Mouse (Mus musculus) stomach, embryonic 16.5 days (tissue): ENCODE measurements around the gene Crtac1. TPM values are rescaled to one million over a fixed set of nuclear protein-coding genes. Genes with fewer than 3 reads are reported as not detected.
A peak's percentile ranks its signal among the peaks of the same experiment; 100 is the strongest.

ENCODE experiments used
- ATAC-seq: fragments of 200-750 bp; cut with Nextera tagmentation; 2 replicates; pipeline ENCODE4 v1.8.0; 2017; ENCODE audit warnings: moderate number of reproducible peaks, moderate TSS enrichment; ENCODE audit not compliant: insufficient read depth, low FRiP score
- H3K27ac ChIP-seq: fragments of 300-500 bp; sonication (generic); 2 replicates; pipeline ENCODE4 v1.5.1; 2014; ENCODE audit warnings: low read length
- H3K27me3 ChIP-seq: fragments of 300-500 bp; sonication (generic); 2 replicates; pipeline ENCODE4 v1.6.1; 2014; ENCODE audit warnings: low read length, control low read depth, mixed read lengths; ENCODE audit not compliant: control insufficient read depth, insufficient read depth
- H3K36me3 ChIP-seq: fragments of 300-500 bp; sonication (generic); 2 replicates; pipeline ENCODE4 v1.6.1; 2014; ENCODE audit warnings: low read length; ENCODE audit not compliant: control insufficient read depth, insufficient read depth
- H3K4me1 ChIP-seq: fragments of 300-500 bp; sonication (generic); 2 replicates; pipeline ENCODE4 v1.6.1; 2014; ENCODE audit warnings: low read length, control low read depth, mixed read lengths; ENCODE audit not compliant: control insufficient read depth, insufficient read depth
- H3K4me2 ChIP-seq: fragments of 300-500 bp; sonication (generic); 2 replicates; pipeline ENCODE4 v1.6.1; 2014; ENCODE audit warnings: low read depth, low read length, mixed read lengths
- H3K4me3 ChIP-seq: fragments of 300-500 bp; sonication (generic); replicated peaks from 2 replicates; pipeline ENCODE4 v1.5.1; 2014; ENCODE audit warnings: mild to moderate bottlenecking, low read length
- H3K9ac ChIP-seq: fragments of 300-500 bp; sonication (generic); 2 replicates; pipeline ENCODE4 v1.6.1; 2014; ENCODE audit warnings: low read length
- H3K9me3 ChIP-seq: fragments of 300-500 bp; sonication (generic); replicated peaks from 2 replicates; pipeline ENCODE4 v1.6.1; 2016; ENCODE audit warnings: low read length, control low read depth; ENCODE audit not compliant: control insufficient read depth
- WGBS: fragments of 180-500 bp; shearing (Covaris S2); extraction: QIAGEN DNeasy Blood & Tissue Kit; methylation state at CpG from one replicate; pipeline ENCODE4 v1.1.7; 2014; 5-methylcytosine and 5-hydroxymethylcytosine counted together
- polyA plus RNA-seq: library from polyadenylated mRNA; unstranded; fragments of >200 nt; fragmentation: Nextera tagmentation; extraction: Ambion mirVana; gene quantifications from 2 replicates; pipeline ENCODE4 v1.2.1, GENCODE M21; 2015

Crtac1 gene
- polyA plus RNA-seq, 1 experiment from 2014 or later: 3.9 TPM

DNA sequence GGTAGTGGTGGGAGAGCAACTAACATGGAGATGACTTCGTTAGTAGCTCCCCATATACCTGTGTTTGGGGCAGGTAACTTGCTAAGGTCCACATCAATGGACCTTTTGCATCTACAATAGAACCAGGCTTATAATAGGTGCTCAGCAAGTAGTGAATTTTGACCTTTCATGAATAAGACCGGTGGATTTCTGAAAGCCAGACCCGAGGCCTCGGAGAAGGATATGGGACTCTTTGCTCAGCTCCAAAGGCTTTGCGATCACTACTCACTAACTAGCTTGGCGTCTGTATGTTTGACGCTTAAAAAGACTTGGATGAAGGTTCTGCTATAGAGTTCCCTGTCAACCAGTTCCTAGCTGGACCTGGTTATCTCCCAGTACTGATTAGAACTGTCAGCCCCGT, 1.2 kb upstream of the Crtac1 start:
- ATAC-seq: no peak
- Histone ChIP-seq H3K4me2 (peak overlapping the region; percentile 83), H3K9ac (no peak overlapping the region), H3K27me3 (peaks cover 61% of the 10 kb centered on the region), H3K4me1 (peaks cover 14% of the 10 kb centered on the region), H3K4me3 (peak overlapping the region; percentile 56), H3K36me3 (no peaks in the 10 kb centered on the region), H3K27ac (no peak overlapping the region), H3K9me3 (no peaks in the 10 kb centered on the region)
- WGBS: 44% methylated on average over 8 of the region's 8 CpGs

DNA sequence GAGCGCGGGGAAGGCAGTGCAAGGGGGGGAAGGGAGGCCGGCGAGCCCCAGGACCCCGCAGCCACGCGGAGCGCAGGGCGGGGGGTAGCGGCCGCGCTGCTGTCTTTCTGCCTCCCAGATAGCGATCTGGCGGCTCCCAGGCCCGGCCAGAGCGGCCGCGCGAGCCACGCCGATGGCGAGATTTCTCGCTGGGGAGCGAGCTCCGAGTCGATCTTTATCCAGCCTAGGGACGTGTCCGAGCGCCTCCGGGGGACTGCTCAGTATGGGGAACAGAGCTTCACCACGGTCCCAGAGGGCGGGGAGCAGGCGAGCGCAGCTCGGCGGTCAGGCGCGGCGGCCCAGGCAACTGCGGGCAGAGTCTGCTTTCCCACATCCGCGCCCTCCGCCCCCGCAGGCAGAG, 608 bp upstream of the Crtac1 start:
- Histone ChIP-seq H3K36me3 (no peaks in the 10 kb centered on the region), H3K9ac (peak overlapping the region; percentile 66), H3K27me3 (peaks cover 61% of the 10 kb centered on the region), H3K27ac (no peak overlapping the region), H3K9me3 (no peaks in the 10 kb centered on the region), H3K4me3 (peak overlapping the region; percentile 56), H3K4me2 (peak overlapping the region; percentile 83), H3K4me1 (peaks cover 14% of the 10 kb centered on the region)
- ATAC-seq: peak; percentile 63
- WGBS: under 1% methylated on average over 42 of the region's 44 CpGs

GRCm38 (mm10) chr19:42430981-42431380, 602 bp downstream of the Crtac1 start:
- Histone ChIP-seq H3K4me1 (peaks cover 14% of the 10 kb centered on the region), H3K27ac (no peak overlapping the region), H3K36me3 (no peaks in the 10 kb centered on the region), H3K4me2 (peak overlapping the region; percentile 83), H3K9ac (peak overlapping the region; percentile 66; the same call in 1 of the 2 replicates), H3K27me3 (peaks cover 61% of the 10 kb centered on the region), H3K4me3 (peak overlapping the region; percentile 56), H3K9me3 (no peaks in the 10 kb centered on the region)
- WGBS: 7% methylated on average over 19 of the region's 19 CpGs
- ATAC-seq: no peak; the same call in 1 of the 2 replicates

- H3K27ac ChIP-seq: no peak overlapping the region
- no peak overlapping the region for H3K4me3 ChIP-seq
- no peaks in the 10 kb centered on the region for H3K9me3 ChIP-seq
- no peak overlapping the region for H3K4me2 ChIP-seq
- H3K4me1 ChIP-seq: peaks cover 14% of the 10 kb centered on the region
- whole genome bisulfite sequencing: 14% methylated on average over 3 of the region's 3 CpGs
- no peak for ATAC-seq
- H3K36me3 ChIP-seq: no peaks in the 10 kb centered on the region
- H3K9ac ChIP-seq: no peak overlapping the region
- H3K27me3 ChIP-seq: peaks cover 49% of the 10 kb centered on the region
Observed at GRCm38 (mm10) chr19:42429410-42429809, 2.2 kb downstream of the Crtac1 start.

DNA sequence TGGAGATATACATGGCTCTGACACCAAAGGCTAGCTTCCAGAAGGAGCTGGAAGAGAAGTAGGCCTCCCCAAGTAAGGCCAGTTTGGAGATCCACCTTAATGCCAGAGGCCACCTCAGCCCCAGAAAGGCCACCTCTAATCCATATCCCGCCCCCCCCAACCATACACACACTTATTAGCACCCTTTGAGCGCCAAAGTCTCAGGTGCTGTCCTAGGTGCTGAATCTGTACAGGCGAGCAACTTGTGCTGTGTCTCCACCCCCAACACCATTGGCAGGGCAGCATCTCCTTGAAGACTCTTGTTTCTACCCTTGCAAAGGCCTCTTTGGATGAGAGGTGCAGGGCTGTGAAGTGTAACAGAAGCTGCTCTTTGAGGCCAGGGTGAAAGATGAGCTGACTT, 6.4 kb downstream of the Crtac1 start:
- Histone ChIP-seq H3K9ac (no peak overlapping the region), H3K4me3 (no peak overlapping the region), H3K27me3 (peaks cover 7% of the 10 kb centered on the region), H3K4me2 (no peak overlapping the region), H3K27ac (no peak overlapping the region), H3K4me1 (no peaks in the 10 kb centered on the region), H3K9me3 (no peaks in the 10 kb centered on the region), H3K36me3 (no peaks in the 10 kb centered on the region)
- ATAC-seq: no peak
- 10% methylated on average over 3 of the region's 3 CpGs for WGBS

DNA sequence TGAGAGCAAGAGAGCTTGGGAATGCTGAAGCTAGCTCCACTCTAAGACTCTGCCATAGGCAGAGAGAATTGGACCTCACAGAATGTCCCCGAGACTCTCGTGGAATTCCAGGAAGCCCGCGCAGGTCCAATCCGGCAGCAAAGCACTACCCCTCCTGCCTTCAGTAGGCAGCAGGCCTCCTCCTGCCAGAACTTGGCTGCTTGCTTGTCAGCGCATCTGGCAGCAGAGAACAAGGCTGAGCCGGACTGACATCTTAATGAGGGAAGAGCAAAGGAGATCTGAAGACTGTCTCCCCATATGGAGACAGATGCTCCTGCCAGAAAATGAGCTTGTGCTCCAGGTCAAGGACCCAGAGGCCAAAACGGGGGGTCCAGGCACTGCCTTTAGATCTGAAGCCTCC, 16.5 kb downstream of the Crtac1 start:
- no peak overlapping the region for H3K27ac ChIP-seq
- no peak overlapping the region for H3K4me3 ChIP-seq
- H3K4me2 ChIP-seq: no peak overlapping the region
- H3K4me1 ChIP-seq: no peaks in the 10 kb centered on the region
- no peaks in the 10 kb centered on the region for H3K9me3 ChIP-seq
- no peaks in the 10 kb centered on the region; the same call in 1 of the 2 replicates for H3K27me3 ChIP-seq
- WGBS: 76% methylated on average over 8 of the region's 8 CpGs
- H3K36me3 ChIP-seq: no peaks in the 10 kb centered on the region
- no peak for ATAC-seq
- H3K9ac ChIP-seq: no peak overlapping the region

GRCm38 (mm10) chr19:42409856-42410255, 21.7 kb downstream of the Crtac1 start:
- no peaks in the 10 kb centered on the region for H3K36me3 ChIP-seq
- H3K4me3 ChIP-seq: no peak overlapping the region
- no peak for ATAC-seq
- no peaks in the 10 kb centered on the region for H3K4me1 ChIP-seq
- WGBS: 39% methylated on average over 5 of the region's 5 CpGs
- no peak overlapping the region for H3K9ac ChIP-seq
- H3K27me3 ChIP-seq: peaks cover 11% of the 10 kb centered on the region; the same call in 1 of the 2 replicates
- no peak overlapping the region for H3K27ac ChIP-seq
- no peaks in the 10 kb centered on the region for H3K9me3 ChIP-seq
- H3K4me2 ChIP-seq: no peak overlapping the region

GRCm38 (mm10) chr19:42409226-42409625, 22.4 kb downstream of the Crtac1 start:
- Histone ChIP-seq H3K36me3 (no peaks in the 10 kb centered on the region), H3K9me3 (no peaks in the 10 kb centered on the region), H3K27me3 (peaks cover 11% of the 10 kb centered on the region; the same call in 1 of the 2 replicates), H3K4me3 (no peak overlapping the region), H3K4me1 (no peaks in the 10 kb centered on the region), H3K4me2 (no peak overlapping the region), H3K9ac (no peak overlapping the region), H3K27ac (no peak overlapping the region)
- 2% methylated on average over 19 of the region's 19 CpGs for WGBS
- no peak for ATAC-seq

DNA sequence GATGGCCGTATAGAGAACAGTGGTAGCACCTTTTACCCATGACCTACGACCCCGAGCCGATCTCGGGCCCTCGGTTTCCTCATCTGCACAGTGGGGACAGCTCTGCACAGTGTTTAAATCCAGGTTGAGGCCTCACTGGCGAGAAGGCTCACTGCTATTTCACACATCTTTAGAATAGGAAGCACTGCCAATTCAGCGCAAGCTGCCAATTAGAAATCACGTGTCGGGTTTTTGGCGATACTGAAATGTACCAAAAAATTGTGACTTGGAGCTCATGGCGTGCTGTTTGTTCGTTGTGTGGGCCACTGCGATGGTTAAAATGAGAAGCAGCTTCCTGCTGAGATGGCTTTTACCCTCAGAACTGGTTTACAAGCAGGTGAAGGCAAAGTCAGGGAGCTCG, 27.2 kb downstream of the Crtac1 start:
- H3K4me2 ChIP-seq: no peak overlapping the region
- no peak overlapping the region for H3K4me3 ChIP-seq
- H3K9ac ChIP-seq: no peak overlapping the region
- peaks cover 11% of the 10 kb centered on the region; the same call in 1 of the 2 replicates for H3K27me3 ChIP-seq
- ATAC-seq: no peak
- H3K9me3 ChIP-seq: no peaks in the 10 kb centered on the region
- H3K4me1 ChIP-seq: no peaks in the 10 kb centered on the region
- WGBS: 83% methylated on average over 15 of the region's 15 CpGs
- H3K27ac ChIP-seq: no peak overlapping the region
- H3K36me3 ChIP-seq: no peaks in the 10 kb centered on the region

DNA sequence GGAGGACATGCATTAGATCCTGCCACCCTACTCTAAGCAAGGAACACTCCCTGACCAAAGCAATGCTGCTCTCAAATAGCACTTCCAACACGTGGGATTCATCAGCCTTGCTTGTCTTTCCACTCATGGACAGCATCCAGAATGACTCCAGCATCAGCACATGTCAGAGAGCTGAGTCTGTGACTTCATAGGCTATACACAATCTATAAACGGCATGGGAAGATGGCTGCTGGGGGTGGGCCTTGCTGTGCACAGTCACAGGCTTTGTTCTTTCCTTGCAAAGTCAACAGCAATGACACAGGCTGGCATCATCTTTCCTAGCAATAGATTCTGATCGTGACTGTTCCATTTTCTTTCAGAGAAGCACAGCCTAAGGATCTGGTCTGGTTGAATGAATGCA, 31.6 kb downstream of the Crtac1 start:
- Histone ChIP-seq H3K36me3 (no peaks in the 10 kb centered on the region), H3K9me3 (no peaks in the 10 kb centered on the region), H3K27ac (no peak overlapping the region), H3K9ac (no peak overlapping the region), H3K4me3 (no peak overlapping the region), H3K4me1 (no peaks in the 10 kb centered on the region), H3K27me3 (no peaks in the 10 kb centered on the region), H3K4me2 (no peak overlapping the region)
- 52% methylated on average over 3 of the region's 3 CpGs for WGBS
- no peak for ATAC-seq
